Mouse (Mus musculus) urinary bladder, postnatal 0 days (tissue): ENCODE data around the gene Wfdc15b. TPM values are rescaled to one million over a fixed set of nuclear protein-coding genes. Genes with fewer than 3 reads are reported as not detected.

Experiments
- polyA plus RNA-seq: library from polyadenylated mRNA; unstranded; fragments of >200 nt; fragmentation: Nextera tagmentation; extraction: Ambion mirVana; gene quantifications from 2 replicates; pipeline ENCODE4 v1.2.1, GENCODE M21; 2015

Wfdc15b gene
- 50.1 and 50.4 TPM in 2 replicates for polyA plus RNA-seq

GRCm38 (mm10) chr2:164221522-164221921 lies at the start of gene Wfdc15b:
Gene Wfdc15b, minus strand, starts transcription at chr2:164221660.

GRCm38 (mm10) chr2:164256540-164256939 lies 35.1 kb upstream of the Wfdc15b start, which contains the start of gene Svs3b:
Gene Svs3b, minus strand, starts transcription at chr2:164256640.

GRCm38 (mm10) chr2:164238366-164238765 lies 16.9 kb upstream of the Wfdc15b start, which contains the start of gene Svs2:
Gene Svs2, minus strand, starts transcription at chr2:164238466.

GRCm38 (mm10) chr2:164199626-164200327 lies 21.7 kb downstream of the Wfdc15b start, which contains the start of gene Wfdc15a:
Gene Wfdc15a, minus strand, starts transcription at chr2:164200130.

GRCm38 (mm10) chr2:164190576-164190975 lies 30.9 kb downstream of the Wfdc15b start, which contains the start of gene Wfdc12:
Gene Wfdc12, minus strand, starts transcription at chr2:164190608.

GRCm38 (mm10) chr2:164182692-164183255 lies 38.7 kb downstream of the Wfdc15b start, which contains the start of gene Wfdc5:
Gene Wfdc5, minus strand, starts transcription at chr2:164182742.

GRCm38 (mm10) chr2:164170902-164171301 lies 50.6 kb downstream of the Wfdc15b start, which contains the start of gene Kcns1:
Gene Kcns1, minus strand, starts transcription at chr2:164171113.

Other genes starting within 250 kb of the Wfdc15b start
- 228 and 257 TPM in 2 replicates for gene Ywhab, start 226.7 kb downstream of the Wfdc15b start, polyA plus RNA-seq
- gene Pabpc1l, start 196.2 kb downstream of the Wfdc15b start, polyA plus RNA-seq, result 0.17 and 0.80 TPM in 2 replicates
- 10.7 and 13.0 TPM in 2 replicates for gene Stk4, start 151.3 kb downstream of the Wfdc15b start, polyA plus RNA-seq
- gene Tomm34, start 150.5 kb downstream of the Wfdc15b start, polyA plus RNA-seq, result 23.6 and 24.4 TPM in 2 replicates
- 0.07 TPM in 1 of 2 replicates, not detected in the other for gene Kcns1, start 50.5 kb downstream of the Wfdc15b start, polyA plus RNA-seq
- gene Wfdc5, start 38.9 kb downstream of the Wfdc15b start, polyA plus RNA-seq, result 0.08 TPM in 1 of 2 replicates, not detected in the other
- not detected in 2 replicates for gene Wfdc12, start 31.1 kb downstream of the Wfdc15b start, polyA plus RNA-seq
- gene Wfdc15a, start 21.5 kb downstream of the Wfdc15b start, polyA plus RNA-seq, result not detected in 2 replicates
- gene Svs2, start 16.8 kb upstream of the Wfdc15b start, polyA plus RNA-seq, result not detected in 2 replicates
- gene Svs3b, start 35.0 kb upstream of the Wfdc15b start, polyA plus RNA-seq, result not detected in 2 replicates
- gene Svs4, start 56.8 kb upstream of the Wfdc15b start, polyA plus RNA-seq, result not detected in 2 replicates
- gene Svs3a, start 67.6 kb upstream of the Wfdc15b start, polyA plus RNA-seq, result not detected in 2 replicates
- gene Svs6, start 95.1 kb upstream of the Wfdc15b start, polyA plus RNA-seq, result not detected in 2 replicates
- not detected in 2 replicates for gene Svs5, start 111.1 kb upstream of the Wfdc15b start, polyA plus RNA-seq
- 15.5 and 29.0 TPM in 2 replicates for gene Slpi, start 167.4 kb upstream of the Wfdc15b start, polyA plus RNA-seq
- 0.08 and 0.10 TPM in 2 replicates for gene Rbpjl, start 181.5 kb upstream of the Wfdc15b start, polyA plus RNA-seq
- gene Matn4, start 183.5 kb upstream of the Wfdc15b start, polyA plus RNA-seq, result 1.9 and 2.2 TPM in 2 replicates
- 201 and 220 TPM in 2 replicates for gene Sdc4, start 222.2 kb upstream of the Wfdc15b start, polyA plus RNA-seq
- gene Sys1, start 235.3 kb upstream of the Wfdc15b start, polyA plus RNA-seq, result 58.1 and 67.9 TPM in 2 replicates
- gene Gm20458, start 239.3 kb upstream of the Wfdc15b start, polyA plus RNA-seq, result 31.1 and 41.5 TPM in 2 replicates